In the genomic region with DNA sequence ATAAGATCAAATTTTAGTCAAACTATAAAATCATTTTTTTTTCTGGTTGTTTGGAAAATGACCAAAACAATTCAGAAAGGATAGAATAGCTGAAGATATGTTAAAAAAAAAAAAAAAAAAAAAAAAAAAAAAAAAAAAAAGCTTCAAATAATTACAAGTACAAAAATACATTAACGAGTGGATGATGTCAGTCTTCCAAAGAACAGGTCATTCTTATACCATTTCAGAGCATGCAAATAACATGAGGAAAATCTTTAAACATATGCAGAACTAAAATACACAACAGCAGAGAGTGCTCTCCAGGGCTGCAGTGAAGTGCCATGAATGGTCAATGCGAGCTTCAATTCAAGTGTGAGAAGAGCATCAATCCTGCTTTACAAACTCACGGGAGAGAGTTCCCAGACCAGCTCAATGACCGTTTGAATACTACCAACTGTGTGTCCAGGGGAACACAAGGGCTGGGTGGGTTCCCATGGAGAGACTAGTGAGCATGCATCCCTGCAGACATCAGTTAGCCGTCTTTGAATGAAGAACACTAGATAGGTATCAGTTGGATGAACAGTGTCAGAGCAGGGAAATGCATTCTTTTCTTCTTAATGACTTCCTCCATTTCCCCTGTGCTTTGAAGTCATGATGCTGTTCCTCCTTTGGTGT, we compare ENCODE assay signal across 1 mouse cellular context.
TF ChIP-seq lines count a peak whose summit lies in the region.

No protein-coding gene starts in this region.

TF ChIP-seq in ES-E14, 5 proteins besides CTCF, POLR2A, EP300 and RAD21:
- TF ChIP-seq MAFK (IDR thresholded peaks at IDR 0.05; ENCODE audit: insufficient read depth, low read depth, low read length) (no peak), ZNF384 (IDR thresholded peaks at IDR 0.05; ENCODE audit: low read depth, low read length) (peak; percentile 75; the same call in 1 of the 2 replicates), HCFC1 (IDR thresholded peaks at IDR 0.05; ENCODE audit: borderline replicate concordance, insufficient read depth, low read length) (no peak), CHD2 (IDR thresholded peaks at IDR 0.05; ENCODE audit: low read depth, low read length) (no peak), ZC3H11A (IDR thresholded peaks at IDR 0.05; ENCODE audit: borderline replicate concordance, low read depth, low read length) (no peak)
